Mouse (Mus musculus) heart, embryonic 16.5 days (tissue): ENCODE results near the gene Lrtm1. TPM values are rescaled to one million over a fixed set of nuclear protein-coding genes. Genes with fewer than 3 reads are reported as not detected.

Source experiments
- ATAC-seq: fragments of 200-750 bp; cut with Nextera tagmentation; replicated peaks from 2 replicates; pipeline ENCODE4 v1.8.0; 2017; ENCODE audit warnings: moderate number of reproducible peaks; ENCODE audit not compliant: insufficient read depth, low FRiP score; ENCODE audit errors: extremely low read depth
- H3K27ac ChIP-seq: fragments of 300-500 bp; sonication (generic); 2 replicates; pipeline ENCODE4 v1.5.1; 2014; ENCODE audit warnings: mild to moderate bottlenecking, low read length, control low read depth, moderate library complexity
- H3K27me3 ChIP-seq: fragments of 300-500 bp; sonication (generic); 2 replicates; pipeline ENCODE4 v1.6.1; 2014; ENCODE audit warnings: low read length, mixed read lengths; ENCODE audit not compliant: control insufficient read depth, insufficient read depth
- H3K36me3 ChIP-seq: fragments of 300-500 bp; sonication (generic); 2 replicates; pipeline ENCODE4 v1.6.1; 2014; ENCODE audit not compliant: control insufficient read depth, insufficient read depth
- H3K4me1 ChIP-seq: fragments of 300-500 bp; sonication (generic); 2 replicates; pipeline ENCODE4 v1.6.1; 2014; ENCODE audit warnings: low read length, mixed read lengths; ENCODE audit not compliant: control insufficient read depth, insufficient read depth
- H3K4me2 ChIP-seq: fragments of 300-500 bp; sonication (generic); 2 replicates; pipeline ENCODE4 v1.6.1; 2014; ENCODE audit warnings: low read depth, mild to moderate bottlenecking, control low read depth, low read length
- H3K4me3 ChIP-seq: fragments of 300-500 bp; sonication (generic); 2 replicates; pipeline ENCODE4 v1.5.1; 2014; ENCODE audit warnings: mild to moderate bottlenecking, control low read depth, low read length
- H3K9ac ChIP-seq: fragments of 300-500 bp; sonication (generic); 2 replicates; pipeline ENCODE4 v1.6.1; 2014; ENCODE audit warnings: low read length, control low read depth
- H3K9me3 ChIP-seq: fragments of 300-500 bp; sonication (generic); replicated peaks from 2 replicates; pipeline ENCODE4 v1.6.1; 2016; ENCODE audit warnings: low read length; ENCODE audit not compliant: control insufficient read depth
- WGBS: fragments of 180-500 bp; shearing (Covaris S2); extraction: QIAGEN DNeasy Blood & Tissue Kit; methylation state at CpG from one replicate; pipeline ENCODE4 v1.1.7; 2014; 5-methylcytosine and 5-hydroxymethylcytosine counted together
- polyA plus RNA-seq: library from polyadenylated mRNA; unstranded; fragments of >200 nt; fragmentation: Nextera tagmentation; extraction: Ambion mirVana; gene quantifications from 2 replicates; pipeline ENCODE4 v1.2.1, GENCODE M21; 2015

Lrtm1 gene
- polyA plus RNA-seq, 1 experiment from 2014 or later, result 0.74 TPM

GRCm38 (mm10) chr14:29028391-29029106 is 10.5 kb downstream of the Lrtm1 start:
- Histone ChIP-seq H3K27me3 (no peaks in the 10 kb centered on the region), H3K4me3 (no peak overlapping the region), H3K9me3 (no peaks in the 10 kb centered on the region), H3K4me2 (no peak overlapping the region), H3K36me3 (no peaks in the 10 kb centered on the region), H3K27ac (no peak overlapping the region), H3K9ac (no peak overlapping the region), H3K4me1 (peaks cover 9% of the 10 kb centered on the region)
- no peak for ATAC-seq
- WGBS, result 76% methylated on average over 6 of the region's 6 CpGs

GRCm38 (mm10) chr14:29029107-29029469 is 11.1 kb downstream of the Lrtm1 start:
- WGBS, result 90% methylated on average over 2 of the region's 2 CpGs
- H3K36me3 ChIP-seq, result no peaks in the 10 kb centered on the region
- no peak overlapping the region for H3K4me3 ChIP-seq
- H3K9me3 ChIP-seq, result no peaks in the 10 kb centered on the region
- peaks cover 9% of the 10 kb centered on the region for H3K4me1 ChIP-seq
- no peak overlapping the region for H3K27ac ChIP-seq
- no peak overlapping the region for H3K4me2 ChIP-seq
- no peak for ATAC-seq
- no peak overlapping the region for H3K9ac ChIP-seq
- H3K27me3 ChIP-seq, result no peaks in the 10 kb centered on the region

GRCm38 (mm10) chr14:29029896-29030420 is 11.9 kb downstream of the Lrtm1 start:
- Histone ChIP-seq H3K36me3 (no peaks in the 10 kb centered on the region), H3K27me3 (no peaks in the 10 kb centered on the region), H3K4me3 (no peak overlapping the region), H3K27ac (no peak overlapping the region), H3K4me2 (no peak overlapping the region), H3K9ac (no peak overlapping the region), H3K4me1 (peaks cover 9% of the 10 kb centered on the region), H3K9me3 (no peaks in the 10 kb centered on the region)
- 49% methylated on average over 11 of the region's 11 CpGs for WGBS
- no peak for ATAC-seq

- Histone ChIP-seq H3K9ac (no peak overlapping the region; the same call in 1 of the 2 replicates), H3K4me3 (no peak overlapping the region), H3K36me3 (no peaks in the 10 kb centered on the region), H3K4me1 (peaks cover 9% of the 10 kb centered on the region), H3K27me3 (no peaks in the 10 kb centered on the region), H3K27ac (no peak overlapping the region), H3K9me3 (no peaks in the 10 kb centered on the region), H3K4me2 (no peak overlapping the region)
- 34% methylated on average over 9 of the region's 9 CpGs for WGBS
- ATAC-seq, result no peak
Measured at GRCm38 (mm10) chr14:29030519-29030918, 12.5 kb downstream of the Lrtm1 start.

- no peak for ATAC-seq
- Histone ChIP-seq H3K4me3 (no peak overlapping the region), H3K27ac (no peak overlapping the region), H3K9ac (no peak overlapping the region), H3K4me2 (no peak overlapping the region), H3K27me3 (no peaks in the 10 kb centered on the region), H3K9me3 (no peaks in the 10 kb centered on the region), H3K4me1 (peaks cover 9% of the 10 kb centered on the region), H3K36me3 (no peaks in the 10 kb centered on the region)
- WGBS, result 78% methylated on average over 1 of the region's 1 CpGs
Measured at GRCm38 (mm10) chr14:29031858-29032395, 13.9 kb downstream of the Lrtm1 start.

- WGBS, result 78% methylated on average over 5 of the region's 5 CpGs
- Histone ChIP-seq H3K9ac (no peak overlapping the region), H3K4me1 (peaks cover 16% of the 10 kb centered on the region), H3K36me3 (no peaks in the 10 kb centered on the region), H3K27ac (no peak overlapping the region), H3K4me3 (no peak overlapping the region), H3K9me3 (no peaks in the 10 kb centered on the region), H3K27me3 (no peaks in the 10 kb centered on the region), H3K4me2 (no peak overlapping the region)
- no peak for ATAC-seq
Measured at GRCm38 (mm10) chr14:29038246-29038645, 20.2 kb downstream of the Lrtm1 start.

GRCm38 (mm10) chr14:29040606-29041364 is 22.8 kb downstream of the Lrtm1 start:
- Histone ChIP-seq H3K4me1 (peaks cover 16% of the 10 kb centered on the region), H3K27ac (peak overlapping the region; percentile 57; the same call in 1 of the 2 replicates), H3K36me3 (no peaks in the 10 kb centered on the region), H3K4me3 (no peak overlapping the region), H3K4me2 (no peak overlapping the region), H3K9me3 (no peaks in the 10 kb centered on the region), H3K27me3 (no peaks in the 10 kb centered on the region), H3K9ac (no peak overlapping the region)
- 64% methylated on average over 9 of the region's 9 CpGs for WGBS
- no peak for ATAC-seq

- Histone ChIP-seq H3K27ac (peak overlapping the region; percentile 51; the same call in 1 of the 2 replicates), H3K4me2 (no peak overlapping the region), H3K36me3 (no peaks in the 10 kb centered on the region), H3K27me3 (no peaks in the 10 kb centered on the region), H3K9me3 (no peaks in the 10 kb centered on the region), H3K4me3 (no peak overlapping the region), H3K9ac (no peak overlapping the region), H3K4me1 (peaks cover 16% of the 10 kb centered on the region)
- ATAC-seq, result peak; percentile 63
- WGBS, result 47% methylated on average over 1 of the region's 1 CpGs
Measured at GRCm38 (mm10) chr14:29041498-29041897, 23.5 kb downstream of the Lrtm1 start.

- Histone ChIP-seq H3K4me2 (no peak overlapping the region), H3K27ac (peak overlapping the region; percentile 49)
- WGBS, result 47% methylated on average over 1 of the region's 1 CpGs
Measured at GRCm38 (mm10) chr14:29042355-29042754, 24.3 kb downstream of the Lrtm1 start.

More at GRCm38 (mm10) chr14:29042355-29042754, 24.3 kb downstream of the Lrtm1 start:
- peaks cover 16% of the 10 kb centered on the region for H3K4me1 ChIP-seq
- H3K36me3 ChIP-seq, result no peaks in the 10 kb centered on the region
- no peaks in the 10 kb centered on the region for H3K27me3 ChIP-seq
- H3K9ac ChIP-seq, result no peak overlapping the region
- no peak overlapping the region for H3K4me3 ChIP-seq
- H3K9me3 ChIP-seq, result no peaks in the 10 kb centered on the region
- no peak for ATAC-seq
